Mouse (Mus musculus) liver, embryonic 14.5 days (tissue): ENCODE measurements at regions not wholly inside any gene's neighbourhood (a gene's known extent, or its start where the extent isn't known, plus 50 kb on each side); places are given as distances from the start of the nearest gene placed in this dataset.

ENCODE experiments used
- CTCF ChIP-seq: IDR thresholded peaks from 2 replicates; pipeline ENCODE4 v1.5.1; 2016; ENCODE audit warnings: antibody characterized with exemption, low read depth, control low read depth
- EP300 ChIP-seq: IDR thresholded peaks from 2 replicates; pipeline ENCODE4 v1.6.1; 2016; ENCODE audit warnings: antibody characterized with exemption, low read depth

- TF ChIP-seq CTCF (no peak), EP300 (no peak)
These were observed 129.8 kb downstream of the Sall1 start for GRCm38 (mm10) chr8:88914190-88914589.
